In genomic region chr14:77190158-77190557, GRCm38 (mm10) we compare ENCODE assay signal across 21 mouse cellular contexts. TPM values are rescaled to one million over a fixed set of nuclear protein-coding genes. Genes with fewer than 3 reads are reported as not detected.
DNase-seq lines count a peak whose midpoint lies in the region; ATAC-seq and TF ChIP-seq lines count a peak whose summit lies in the region.
"Had no signal": no experiment of that assay in that cellular context is flagged by ENCODE, and none has a peak within 500 bp of the region (broad histone marks: within the 10 kb centered on the region; RNA-seq: fewer than 3 reads in every experiment).

No protein-coding gene starts in this region.

- no peak overlapping the region for H3K9ac ChIP-seq in intestine, embryonic 14.5 days (ENCODE audit: low read length)
- no peak overlapping the region for H3K9ac ChIP-seq in intestine, embryonic 15.5 days
- no peak overlapping the region for H3K9ac ChIP-seq in kidney, postnatal 0 days (ENCODE audit: low read depth, low read length)
- H3K9ac ChIP-seq: embryonic facial prominence, embryonic 13.5 days; embryonic facial prominence, embryonic 15.5 days; forebrain, embryonic 12.5 days had no signal

- WGBS in intestine, embryonic 14.5 days: 82% methylated on average over 2 of the region's 2 CpGs
- 85% methylated on average over 2 of the region's 2 CpGs for WGBS in intestine, embryonic 15.5 days
- 47% methylated on average over 2 of the region's 2 CpGs for WGBS in kidney, postnatal 0 days
- 36% methylated on average over 2 of the region's 2 CpGs for WGBS in kidney, adult 2 months

- no peak overlapping the region for H3K27ac ChIP-seq in intestine, embryonic 14.5 days (ENCODE audit: low read depth)
- H3K27ac ChIP-seq in intestine, embryonic 15.5 days: no peak overlapping the region
- no peak overlapping the region for H3K27ac ChIP-seq in kidney, postnatal 0 days
- H3K27ac ChIP-seq in kidney, adult 2 months (ENCODE audit: insufficient read depth, low read depth, low read length): no peak overlapping the region
- H3K27ac ChIP-seq: embryonic facial prominence, embryonic 13.5 days; embryonic facial prominence, embryonic 15.5 days; forebrain, embryonic 10.5 days; forebrain, embryonic 12.5 days had no signal

- no peak overlapping the region for H3K4me3 ChIP-seq in intestine, embryonic 14.5 days (ENCODE audit: low read depth, low read length)
- no peak overlapping the region for H3K4me3 ChIP-seq in intestine, embryonic 15.5 days (replicated peaks)
- no peak overlapping the region for H3K4me3 ChIP-seq in kidney, postnatal 0 days (replicated peaks; ENCODE audit: low read depth, low read length)
- no peak overlapping the region for H3K4me3 ChIP-seq in kidney, adult 2 months (ENCODE audit: insufficient read depth, low read depth, low read length)
- H3K4me3 ChIP-seq: embryonic facial prominence, embryonic 13.5 days; embryonic facial prominence, embryonic 15.5 days; erythroblast, embryonic 14.5 days; forebrain, embryonic 10.5 days; forebrain, embryonic 12.5 days had no signal

- no peaks in the 10 kb centered on the region for H3K27me3 ChIP-seq in intestine, embryonic 14.5 days (replicated peaks; ENCODE audit: control insufficient read depth, insufficient read depth, low read length)
- H3K27me3 ChIP-seq in intestine, embryonic 15.5 days (replicated peaks): no peaks in the 10 kb centered on the region
- H3K27me3 ChIP-seq in kidney, postnatal 0 days (ENCODE audit: insufficient read depth, low read length): no peaks in the 10 kb centered on the region
- H3K27me3 ChIP-seq in kidney, adult 2 months (replicated peaks; ENCODE audit: control insufficient read depth, insufficient read depth, low read length): no peaks in the 10 kb centered on the region
- H3K27me3 ChIP-seq: embryonic facial prominence, embryonic 13.5 days; embryonic facial prominence, embryonic 15.5 days; forebrain, embryonic 12.5 days had no signal

- no peak for TF ChIP-seq POLR2A in kidney, adult 2 months (IDR thresholded peaks at IDR 0.05; ENCODE audit: low read depth, low read length)

- H3K9me3 ChIP-seq in intestine, embryonic 14.5 days (ENCODE audit: control insufficient read depth, low read length): no peaks in the 10 kb centered on the region
- no peaks in the 10 kb centered on the region for H3K9me3 ChIP-seq in intestine, embryonic 15.5 days
- no peaks in the 10 kb centered on the region for H3K9me3 ChIP-seq in kidney, postnatal 0 days (replicated peaks; ENCODE audit: low read length)
- H3K9me3 ChIP-seq: embryonic facial prominence, embryonic 13.5 days; embryonic facial prominence, embryonic 15.5 days; forebrain, embryonic 10.5 days; forebrain, embryonic 12.5 days had no signal

- H3K4me1 ChIP-seq in intestine, embryonic 14.5 days (replicated peaks; ENCODE audit: control insufficient read depth, insufficient read depth, low read length): no peaks in the 10 kb centered on the region
- no peaks in the 10 kb centered on the region for H3K4me1 ChIP-seq in intestine, embryonic 15.5 days (replicated peaks)
- no peaks in the 10 kb centered on the region for H3K4me1 ChIP-seq in kidney, postnatal 0 days (replicated peaks; ENCODE audit: insufficient read depth, low read length)
- H3K4me1 ChIP-seq in kidney, adult 2 months (ENCODE audit: control insufficient read depth, insufficient read depth, low read length): no peaks in the 10 kb centered on the region

- TF ChIP-seq CTCF in kidney, postnatal 0 days (IDR thresholded peaks at IDR 0.05; ENCODE audit: low read depth): no peak
- no peak for TF ChIP-seq CTCF in kidney, adult 2 months (conservative IDR thresholded peaks at IDR 0.05; ENCODE audit: insufficient read depth, insufficient read length, low read depth, low read length)

- ATAC-seq in intestine, embryonic 14.5 days (replicated peaks; ENCODE audit: low FRiP score, low TSS enrichment, low read depth): no peak
- no peak for ATAC-seq in intestine, embryonic 15.5 days
- no peak for ATAC-seq in kidney, postnatal 0 days (replicated peaks; ENCODE audit: low FRiP score, low read depth)
- ATAC-seq: forebrain, embryonic 14.5 days; forebrain, embryonic 16.5 days had no signal

- DNase-seq in intestine, embryonic 14.5 days (ENCODE audit: low spot score): peak; percentile 6
- DNase-seq in kidney, postnatal 0 days (ENCODE audit: low spot score): peak; percentile 14
- DNase-seq in kidney, adult 2 months: no peak
- DNase-seq: adrenal gland, adult 2 months; adrenal gland, postnatal 10 days; adrenal gland, postnatal 25 days; cerebellum, adult 11 months; cerebellum, adult 18-20 months; cerebellum, adult 8-10 months; cerebellum, adult 9-11 months; cerebellum, postnatal 14 days; cerebellum, postnatal 36 days; embryo, embryonic 11 days had no signal

- no peak overlapping the region for H3K4me2 ChIP-seq in intestine, embryonic 14.5 days (ENCODE audit: low read length)
- H3K4me2 ChIP-seq in intestine, embryonic 15.5 days (replicated peaks): no peak overlapping the region
- no peak overlapping the region for H3K4me2 ChIP-seq in kidney, postnatal 0 days (ENCODE audit: low read length)
- H3K4me2 ChIP-seq: embryonic facial prominence, embryonic 13.5 days; embryonic facial prominence, embryonic 15.5 days; forebrain, embryonic 12.5 days had no signal

- no peaks in the 10 kb centered on the region for H3K36me3 ChIP-seq in intestine, embryonic 14.5 days (ENCODE audit: control insufficient read depth, insufficient read depth, low read length)
- H3K36me3 ChIP-seq in intestine, embryonic 15.5 days: no peaks in the 10 kb centered on the region
- no peaks in the 10 kb centered on the region for H3K36me3 ChIP-seq in kidney, postnatal 0 days (ENCODE audit: insufficient read depth, low read length)
- no peaks in the 10 kb centered on the region for H3K36me3 ChIP-seq in kidney, adult 2 months (ENCODE audit: control insufficient read depth, insufficient read depth, low read length)
- H3K36me3 ChIP-seq: embryonic facial prominence, embryonic 13.5 days; embryonic facial prominence, embryonic 15.5 days; forebrain, embryonic 10.5 days; forebrain, embryonic 12.5 days had no signal

RNA-seq across cellular contexts. Expression of gene Enox1, which starts 33.6 kb away (rescaled TPM):
- 5.9 and 6.2 TPM in 2 replicates for polyA plus RNA-seq in intestine, embryonic 14.5 days (2014; fragmentation: Nextera tagmentation; extraction: Ambion mirVana)
- 5.0 and 6.3 TPM in 2 replicates for polyA plus RNA-seq in intestine, embryonic 15.5 days (2015; fragmentation: Nextera tagmentation; extraction: Ambion mirVana)
- 6.6 and 6.8 TPM in 2 replicates for polyA plus RNA-seq in kidney, postnatal 0 days (2015; fragmentation: Nextera tagmentation; extraction: Ambion mirVana)
- 0.88 and 1.1 TPM in 2 replicates for polyA plus RNA-seq in kidney, adult 2 months (2012; rRNA removed)
- polyA plus RNA-seq: erythroblast, embryonic 14.5 days had no signal
